Mouse (Mus musculus) liver, postnatal 0 days (tissue): Measurements from ENCODE around the gene Rapgef1. TPM values are rescaled to one million over a fixed set of nuclear protein-coding genes. Genes with fewer than 3 reads are reported as not detected.

Experiments
- ATAC-seq: fragments of 200-750 bp; cut with Nextera tagmentation; 2 replicates; pipeline ENCODE4 v1.8.0; 2017; ENCODE audit warnings: mild to moderate bottlenecking, moderate library complexity
- DNase-seq: peaks from one replicate; pipeline ENCODE4 v3.0.0-alpha.2; 2016
- H3K27ac ChIP-seq: fragments of 300-500 bp; sonication (generic); 2 replicates; pipeline ENCODE4 v1.5.1; 2014; ENCODE audit warnings: antibody characterized with exemption, moderate library complexity, mild to moderate bottlenecking, low read depth
- H3K27me3 ChIP-seq: fragments of 300-500 bp; sonication (generic); 2 replicates; pipeline ENCODE4 v1.6.1; 2014; ENCODE audit warnings: low read length, control low read depth, mixed read lengths; ENCODE audit not compliant: insufficient read depth
- H3K36me3 ChIP-seq: fragments of 300-500 bp; sonication (generic); replicated peaks from 2 replicates; pipeline ENCODE4 v1.6.1; 2014; ENCODE audit warnings: mild to moderate bottlenecking, control low read depth, low read length, moderate library complexity, mixed read lengths; ENCODE audit not compliant: insufficient read depth
- H3K4me1 ChIP-seq: fragments of 300-500 bp; sonication (generic); 2 replicates; pipeline ENCODE4 v1.6.1; 2014; ENCODE audit warnings: antibody characterized with exemption, mild to moderate bottlenecking, control low read depth; ENCODE audit not compliant: insufficient read depth
- H3K4me2 ChIP-seq: fragments of 300-500 bp; sonication (generic); 2 replicates; pipeline ENCODE4 v1.6.1; 2014; ENCODE audit warnings: low read depth, mild to moderate bottlenecking, low read length, moderate library complexity, mixed read lengths
- H3K4me3 ChIP-seq: fragments of 300-500 bp; sonication (generic); 2 replicates; pipeline ENCODE4 v1.5.1; 2014; ENCODE audit warnings: low read depth, low read length
- H3K9ac ChIP-seq: fragments of 300-500 bp; sonication (generic); replicated peaks from 2 replicates; pipeline ENCODE4 v1.6.1; 2014; ENCODE audit warnings: mild to moderate bottlenecking, moderate library complexity
- H3K9me3 ChIP-seq: fragments of 300-500 bp; sonication (generic); 2 replicates; pipeline ENCODE4 v1.6.1; 2016; ENCODE audit warnings: mild to moderate bottlenecking, control low read depth, low read length, mixed read lengths
- CTCF ChIP-seq: sonication (generic); IDR thresholded peaks from 2 replicates; pipeline ENCODE4 v1.5.1; 2016; ENCODE audit warnings: antibody characterized with exemption, low read depth
- EP300 ChIP-seq: IDR thresholded peaks from 2 replicates; pipeline ENCODE4 v1.6.1; 2016; ENCODE audit warnings: antibody characterized with exemption, low read depth, mild to moderate bottlenecking
- WGBS: fragments of 180-500 bp; shearing (Covaris S2); extraction: QIAGEN DNeasy Blood & Tissue Kit; methylation state at CpG from one replicate; pipeline ENCODE4 v1.1.7; 2014; ENCODE audit not compliant: insufficient replicate concordance; 5-methylcytosine and 5-hydroxymethylcytosine counted together
- polyA plus RNA-seq: library from polyadenylated mRNA; unstranded; fragments of >200 nt; fragmentation: Nextera tagmentation; extraction: Ambion mirVana; gene quantifications from 2 replicates; pipeline ENCODE4 v1.2.1, GENCODE M21; 2015

Gene Rapgef1
- polyA plus RNA-seq, 1 experiment from 2014 or later = 4.8 TPM

GRCm38 (mm10) chr2:29723132-29723531, 103.6 kb downstream of the Rapgef1 start:
- H3K4me2 ChIP-seq = no peak overlapping the region
- no peak overlapping the region for H3K9ac ChIP-seq
- TF ChIP-seq CTCF (no peak), EP300 (no peak)
- WGBS = 74% methylated on average over 3 of the region's 3 CpGs
- no peaks in the 10 kb centered on the region for H3K9me3 ChIP-seq
- H3K27ac ChIP-seq = no peak overlapping the region
- no peaks in the 10 kb centered on the region for H3K27me3 ChIP-seq
- no peaks in the 10 kb centered on the region for H3K4me1 ChIP-seq
- DNase-seq (no peak), ATAC-seq (no peak)
- peaks cover 72% of the 10 kb centered on the region for H3K36me3 ChIP-seq
- H3K4me3 ChIP-seq = no peak overlapping the region

GRCm38 (mm10) chr2:29724664-29725365, 105.3 kb downstream of the Rapgef1 start:
- WGBS = 46% methylated on average over 5 of the region's 5 CpGs
- Histone ChIP-seq H3K9ac (no peak overlapping the region), H3K36me3 (peaks cover 64% of the 10 kb centered on the region), H3K4me2 (no peak overlapping the region), H3K27me3 (no peaks in the 10 kb centered on the region), H3K4me1 (no peaks in the 10 kb centered on the region), H3K4me3 (no peak overlapping the region), H3K27ac (no peak overlapping the region), H3K9me3 (no peaks in the 10 kb centered on the region)
- no peak for ATAC-seq
- TF ChIP-seq CTCF (no peak), EP300 (no peak)
- DNase-seq = no peak

- Histone ChIP-seq H3K36me3 (peaks cover 58% of the 10 kb centered on the region), H3K4me1 (no peaks in the 10 kb centered on the region), H3K9ac (no peak overlapping the region), H3K27me3 (no peaks in the 10 kb centered on the region), H3K4me2 (no peak overlapping the region), H3K27ac (no peak overlapping the region), H3K4me3 (no peak overlapping the region), H3K9me3 (no peaks in the 10 kb centered on the region)
- ATAC-seq (no peak), DNase-seq (no peak)
- TF ChIP-seq CTCF = no peak
- WGBS = 51% methylated on average over 2 of the region's 2 CpGs
These were observed 110.0 kb downstream of the Rapgef1 start for GRCm38 (mm10) chr2:29729500-29729899.

GRCm38 (mm10) chr2:29731545-29731944, 112.0 kb downstream of the Rapgef1 start:
- Histone ChIP-seq H3K27me3 (no peaks in the 10 kb centered on the region), H3K4me2 (no peak overlapping the region), H3K4me1 (no peaks in the 10 kb centered on the region), H3K4me3 (no peak overlapping the region), H3K9me3 (no peaks in the 10 kb centered on the region), H3K9ac (no peak overlapping the region), H3K36me3 (peaks cover 53% of the 10 kb centered on the region), H3K27ac (no peak overlapping the region)
- WGBS = 51% methylated on average over 3 of the region's 3 CpGs
- TF ChIP-seq CTCF = peak; percentile 76
- no peak for TF ChIP-seq EP300
- peak; percentile 71; the same call in 1 of the 2 replicates for ATAC-seq
- peak; percentile 62 for DNase-seq

GRCm38 (mm10) chr2:29732559-29732958, 113.0 kb downstream of the Rapgef1 start:
- H3K4me3 ChIP-seq = no peak overlapping the region
- peaks cover 5% of the 10 kb centered on the region for H3K4me1 ChIP-seq
- no peak for DNase-seq
- H3K9ac ChIP-seq = no peak overlapping the region
- ATAC-seq = no peak
- no peak overlapping the region for H3K4me2 ChIP-seq
- no peak for TF ChIP-seq CTCF
- no peak for TF ChIP-seq EP300
- H3K9me3 ChIP-seq = no peaks in the 10 kb centered on the region
- 79% methylated on average over 10 of the region's 10 CpGs for WGBS
- peaks cover 54% of the 10 kb centered on the region for H3K36me3 ChIP-seq
- H3K27me3 ChIP-seq = no peaks in the 10 kb centered on the region
- no peak overlapping the region for H3K27ac ChIP-seq

GRCm38 (mm10) chr2:29733348-29733747, 113.8 kb downstream of the Rapgef1 start:
- peaks cover 55% of the 10 kb centered on the region for H3K36me3 ChIP-seq
- DNase-seq (no peak), ATAC-seq (no peak)
- H3K4me2 ChIP-seq = no peak overlapping the region
- H3K9me3 ChIP-seq = no peaks in the 10 kb centered on the region
- H3K4me3 ChIP-seq = no peak overlapping the region
- no peak overlapping the region for H3K9ac ChIP-seq
- H3K27me3 ChIP-seq = no peaks in the 10 kb centered on the region
- TF ChIP-seq CTCF (no peak), EP300 (no peak)
- 87% methylated on average over 5 of the region's 5 CpGs for WGBS
- H3K4me1 ChIP-seq = peaks cover 7% of the 10 kb centered on the region
- H3K27ac ChIP-seq = no peak overlapping the region

GRCm38 (mm10) chr2:29735708-29736107, 116.2 kb downstream of the Rapgef1 start:
- no peak overlapping the region for H3K27ac ChIP-seq
- no peaks in the 10 kb centered on the region for H3K9me3 ChIP-seq
- H3K36me3 ChIP-seq = peaks cover 52% of the 10 kb centered on the region
- TF ChIP-seq CTCF (no peak), EP300 (no peak)
- 82% methylated on average over 12 of the region's 12 CpGs for WGBS
- ATAC-seq (no peak), DNase-seq (no peak)
- H3K4me1 ChIP-seq = peaks cover 17% of the 10 kb centered on the region
- no peak overlapping the region for H3K9ac ChIP-seq
- H3K27me3 ChIP-seq = no peaks in the 10 kb centered on the region
- H3K4me2 ChIP-seq = no peak overlapping the region
- no peak overlapping the region for H3K4me3 ChIP-seq
